Mouse (Mus musculus) liver, embryonic 14.5 days (tissue): ENCODE measurements around the gene Ldha.

Experiments
- CTCF ChIP-seq: IDR thresholded peaks from 2 replicates; pipeline ENCODE4 v1.5.1; 2016; ENCODE audit warnings: antibody characterized with exemption, low read depth, control low read depth
- EP300 ChIP-seq: IDR thresholded peaks from 2 replicates; pipeline ENCODE4 v1.6.1; 2016; ENCODE audit warnings: antibody characterized with exemption, low read depth

DNA sequence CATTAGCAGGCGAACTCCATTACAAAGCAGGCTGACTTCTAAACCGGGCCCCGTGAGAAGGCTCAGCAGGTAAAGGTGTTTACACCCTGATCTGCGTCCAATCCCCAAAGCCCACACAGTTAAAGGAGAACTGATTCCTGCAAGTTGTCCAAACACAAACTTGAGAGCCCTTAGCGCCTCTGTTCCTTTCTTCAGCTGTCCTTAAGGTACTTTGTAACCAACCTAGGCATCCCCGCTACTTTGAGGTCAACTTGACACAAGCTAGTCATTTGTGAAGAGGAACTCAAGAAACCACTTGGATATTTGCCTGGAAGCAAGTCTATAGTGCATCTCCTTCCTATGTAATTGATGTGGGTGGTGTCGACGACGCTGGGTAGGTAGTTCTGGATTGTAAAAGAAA lies 16.2 kb downstream of the Ldha start:
- TF ChIP-seq CTCF (no peak), EP300 (no peak)
